Mouse (Mus musculus): ENCODE measurements around the gene Lnpep.

GRCm38 (mm10) chr17:17583896-17584295, 41.0 kb downstream of the Lnpep start:
- TF ChIP-seq POLR2A (IDR thresholded peaks at IDR 0.05; ENCODE audit: insufficient read depth, low read depth, low read length) (no peak), CTCF (IDR thresholded peaks at IDR 0.05; ENCODE audit: insufficient read depth, low read depth, low read length) (no peak)
